Mouse (Mus musculus) urinary bladder, postnatal 10 days (tissue): ENCODE data around the gene Ntng2.

Source experiments
- DNase-seq: peaks from one replicate; pipeline ENCODE4 v3.0.0; 2022; ENCODE audit warnings: low spot score

Ntng2 gene

GRCm38 (mm10) chr2:29235811-29236210, 17.0 kb downstream of the Ntng2 start:
- DNase-seq: no peak

- no peak for DNase-seq
Observed at GRCm38 (mm10) chr2:29235026-29235425, 17.8 kb downstream of the Ntng2 start.

- no peak for DNase-seq
Observed at GRCm38 (mm10) chr2:29234002-29234401, 18.8 kb downstream of the Ntng2 start.

DNA sequence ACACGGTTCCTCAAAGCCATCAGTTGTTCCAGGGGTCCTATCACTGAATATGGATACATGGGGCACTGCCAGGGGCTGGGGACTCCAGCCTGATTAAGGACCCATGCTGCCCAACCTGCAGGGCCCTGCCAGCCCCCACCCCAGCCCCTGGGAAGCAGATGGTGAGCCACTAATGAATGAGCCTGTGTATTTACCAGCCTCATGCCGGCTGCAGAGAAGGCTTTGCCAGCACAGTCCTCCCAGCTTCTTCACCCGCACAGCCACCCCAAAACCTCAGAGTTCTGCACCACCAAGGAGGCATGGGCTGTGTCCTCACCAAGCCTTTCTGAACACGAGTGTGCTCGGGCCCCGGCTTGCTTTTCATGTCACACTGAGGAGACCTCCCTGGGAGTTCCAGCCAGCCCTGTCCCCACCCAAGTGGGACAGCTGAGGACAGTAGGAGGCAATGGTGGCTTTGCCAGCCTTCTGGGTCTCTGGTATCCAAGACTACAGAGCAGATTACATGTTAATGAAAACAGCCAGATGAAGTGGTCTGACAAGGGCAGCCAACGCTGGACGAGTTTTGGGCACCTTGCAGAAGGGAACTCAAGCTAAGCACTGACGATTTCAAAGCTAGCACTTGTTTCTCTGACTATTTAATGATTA, 22.5 kb downstream of the Ntng2 start:
- DNase-seq: no peak

DNA sequence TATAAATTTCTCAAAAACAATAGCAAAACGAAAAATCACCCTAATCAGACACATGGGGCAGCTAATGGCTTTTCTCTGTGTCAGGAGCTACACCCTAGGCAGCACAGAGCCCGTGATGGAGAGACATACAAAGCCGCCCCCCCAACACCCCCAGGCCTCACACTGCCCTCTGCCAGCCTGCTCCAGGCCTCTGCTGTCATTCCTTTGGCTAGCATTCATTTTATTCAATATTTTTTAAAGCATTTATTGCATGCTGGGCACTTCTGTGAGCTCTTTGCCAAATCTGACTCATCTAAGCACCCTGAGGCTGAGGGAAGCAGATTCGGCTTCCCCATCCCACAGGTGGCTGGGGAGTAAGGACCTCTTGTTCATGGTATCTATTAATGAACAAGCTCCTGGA, 26.1 kb downstream of the Ntng2 start:
- DNase-seq: no peak

- no peak for DNase-seq
Observed at GRCm38 (mm10) chr2:29223591-29224262, 29.1 kb downstream of the Ntng2 start.

GRCm38 (mm10) chr2:29222302-29222701, 30.5 kb downstream of the Ntng2 start:
- no peak for DNase-seq

GRCm38 (mm10) chr2:29218831-29219230, 34.0 kb downstream of the Ntng2 start:
- DNase-seq: no peak

GRCm38 (mm10) chr2:29217897-29218296, 34.9 kb downstream of the Ntng2 start:
- no peak for DNase-seq

DNA sequence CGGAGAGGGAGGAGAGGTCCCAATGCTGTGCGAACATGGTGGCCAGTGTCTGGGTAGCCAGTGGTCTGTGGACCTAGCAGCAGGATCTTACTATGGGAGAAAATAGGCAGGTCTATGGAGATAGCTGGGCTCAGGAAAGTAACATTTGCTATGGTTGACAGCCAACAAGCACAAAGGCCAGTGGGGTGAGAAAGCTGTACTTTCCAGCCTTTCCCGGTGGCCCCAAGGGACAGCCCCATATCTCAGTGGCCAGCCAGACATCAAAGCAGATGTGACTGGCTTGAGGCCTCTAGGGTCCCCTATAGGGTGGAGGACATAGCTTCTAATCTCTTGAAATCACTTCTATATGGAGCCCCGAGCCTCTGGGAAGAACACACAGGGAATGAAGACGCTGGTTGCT, 35.8 kb downstream of the Ntng2 start:
- DNase-seq: no peak

DNA sequence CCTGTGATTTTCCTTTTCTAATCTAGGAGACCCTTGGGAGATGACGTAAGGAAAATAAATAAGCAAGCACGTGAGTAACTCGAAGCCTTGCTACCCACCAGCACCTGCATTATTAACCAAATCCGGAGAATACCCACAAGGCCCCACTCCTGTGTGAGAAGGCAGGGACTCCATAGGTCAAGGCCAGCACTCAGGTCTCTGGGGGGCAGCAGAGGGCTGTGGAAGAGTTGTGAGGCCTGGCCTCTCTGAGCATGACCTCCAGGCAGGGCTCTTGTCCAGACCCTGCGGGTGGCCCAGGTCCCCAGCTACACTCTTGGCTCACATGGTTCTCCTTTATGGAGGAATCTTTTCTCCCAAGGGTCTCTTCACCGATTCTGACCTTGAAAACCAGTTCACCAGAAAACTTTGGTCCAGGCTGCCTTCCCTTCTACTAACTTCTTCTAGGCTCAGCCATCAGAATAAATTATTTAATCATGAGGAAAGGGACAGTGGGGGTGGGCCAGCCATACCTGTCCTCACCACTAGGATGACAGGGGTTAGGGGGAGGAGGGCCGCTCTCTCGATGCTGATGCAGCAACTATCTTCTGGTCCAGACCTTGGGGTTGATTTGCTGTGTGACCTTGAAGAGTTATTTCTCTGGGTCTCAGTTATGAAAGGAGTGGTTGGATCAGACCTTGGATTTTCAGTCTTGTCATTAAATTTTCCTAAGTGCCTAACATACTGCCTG, 36.4 kb downstream of the Ntng2 start:
- no peak for DNase-seq

DNA sequence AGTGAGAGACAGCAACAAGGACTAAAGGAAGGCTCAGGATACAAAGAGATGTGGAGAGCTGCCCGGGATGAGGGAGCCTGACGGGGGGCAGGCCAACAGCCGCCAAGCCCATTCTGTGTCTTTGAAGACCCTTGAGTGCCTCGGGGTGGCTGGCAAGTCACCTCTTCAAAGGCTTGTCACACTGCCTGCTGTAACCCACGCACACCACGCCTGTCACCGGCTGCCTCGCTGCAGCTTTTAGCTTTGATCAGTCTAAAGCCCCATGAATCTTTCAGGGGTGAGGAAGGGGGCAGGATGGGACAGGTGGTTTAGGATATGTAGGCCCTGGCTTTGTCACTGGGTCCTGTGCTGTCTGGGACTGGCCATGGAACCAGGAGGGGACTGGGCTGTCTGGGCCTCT, 46.6 kb downstream of the Ntng2 start:
- no peak for DNase-seq

DNA sequence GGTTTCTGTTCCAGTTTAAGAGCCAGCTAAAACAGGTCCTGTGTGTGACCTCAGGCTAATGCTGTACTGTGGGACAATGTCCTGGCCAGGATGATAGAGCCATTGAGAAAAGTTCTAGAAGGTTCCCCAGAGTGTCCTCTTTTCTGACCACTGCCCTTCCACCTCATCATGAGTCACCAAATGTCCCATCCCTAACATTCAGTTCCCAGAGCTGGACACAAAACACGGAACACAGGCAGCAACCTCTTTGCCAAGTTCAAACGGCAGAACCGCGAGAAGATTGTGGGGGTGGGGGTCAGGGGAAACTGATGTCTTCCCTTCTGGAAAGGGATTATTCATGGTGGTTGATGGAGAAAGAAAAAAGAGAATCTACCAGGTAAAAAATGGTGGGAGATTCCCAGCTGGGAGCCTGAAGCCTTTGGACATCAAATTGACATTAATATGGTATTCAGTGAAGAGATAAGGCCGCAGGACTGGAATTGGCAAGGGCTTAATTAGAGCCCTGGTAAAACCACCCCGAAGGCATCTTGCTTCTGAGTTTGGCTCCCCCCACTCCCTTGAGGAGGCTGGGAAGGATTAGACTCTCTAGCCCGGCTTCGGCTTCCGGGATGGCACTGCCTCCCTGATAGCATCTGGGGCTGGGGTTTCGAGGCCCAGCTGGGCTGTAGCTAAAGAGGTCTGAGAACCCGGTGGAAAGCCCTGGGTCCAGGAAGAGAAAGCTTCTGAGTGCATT, 51.4 kb downstream of the Ntng2 start:
- no peak for DNase-seq

- DNase-seq: no peak
Observed at GRCm38 (mm10) chr2:29199909-29200308, 52.9 kb downstream of the Ntng2 start.

GRCm38 (mm10) chr2:29198446-29198845, 54.4 kb downstream of the Ntng2 start:
- DNase-seq: no peak

DNA sequence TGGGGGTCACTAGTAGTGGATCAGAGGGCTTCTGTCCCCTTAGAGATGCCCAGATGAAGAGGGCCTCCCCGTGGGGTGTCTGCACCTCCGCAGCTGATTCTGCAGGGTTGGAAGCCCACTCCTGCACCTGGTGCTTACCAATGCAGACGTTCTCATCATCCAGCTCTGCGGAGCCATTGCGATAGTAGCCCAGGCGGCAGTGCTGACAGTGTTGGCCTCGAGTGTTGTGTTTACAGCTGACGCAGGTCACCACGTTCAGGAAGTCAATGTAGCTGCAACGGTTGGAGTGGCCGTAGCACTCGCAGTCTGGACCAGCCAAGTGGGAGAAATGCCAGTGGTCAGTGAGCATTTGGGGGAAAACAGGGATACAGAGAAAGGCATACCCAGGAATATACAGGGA, 56.0 kb downstream of the Ntng2 start:
- DNase-seq: no peak

GRCm38 (mm10) chr2:29194547-29195463, 58.0 kb downstream of the Ntng2 start:
- no peak for DNase-seq

GRCm38 (mm10) chr2:29193819-29194546, 58.8 kb downstream of the Ntng2 start:
- no peak for DNase-seq

DNA sequence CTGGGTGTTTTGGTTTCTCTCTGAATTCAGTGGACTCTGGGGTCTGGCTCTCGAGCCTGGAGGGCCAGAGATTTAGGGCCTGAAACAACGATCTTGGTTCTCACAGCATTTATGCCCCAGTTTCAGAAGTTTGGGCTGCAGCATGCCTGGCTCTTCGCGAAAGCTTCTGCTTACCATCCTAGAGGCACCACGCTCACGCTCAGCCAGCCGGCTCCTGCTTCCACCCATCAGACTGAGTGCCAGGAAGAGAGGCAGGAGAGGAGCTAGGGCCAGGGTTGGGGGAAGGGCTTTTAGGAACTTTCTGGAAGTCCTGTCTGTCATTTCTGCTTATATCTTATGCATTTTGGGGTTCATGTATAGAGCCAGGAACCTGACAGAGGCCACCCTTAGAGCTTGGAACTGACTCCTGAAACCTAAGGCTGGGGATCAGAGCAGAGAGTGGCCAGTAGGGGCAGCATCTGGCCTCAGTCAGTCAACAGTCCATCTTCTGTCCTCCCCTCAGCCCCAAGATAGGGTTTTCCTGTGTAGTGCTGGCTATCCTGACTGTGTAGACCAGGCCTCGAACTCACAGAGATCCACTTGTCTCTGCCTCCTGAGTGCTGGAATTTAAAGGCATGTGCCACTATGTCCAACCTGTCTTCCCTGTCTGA, 60.1 kb downstream of the Ntng2 start:
- no peak for DNase-seq
